Mouse (Mus musculus) kidney, postnatal 0 days (tissue): ENCODE results near the gene Tmem151b. TPM values are rescaled to one million over a fixed set of nuclear protein-coding genes. Genes with fewer than 3 reads are reported as not detected.

Experiments
- ATAC-seq: fragments of 200-750 bp; cut with Nextera tagmentation; replicated peaks from 2 replicates; pipeline ENCODE4 v1.8.0; 2017; ENCODE audit warnings: low read depth, moderate number of reproducible peaks, moderate TSS enrichment, moderate library complexity; ENCODE audit not compliant: low FRiP score
- DNase-seq: peaks from one replicate; pipeline ENCODE4 v3.0.0-alpha.2; 2016; ENCODE audit warnings: low spot score
- H3K27ac ChIP-seq: fragments of 300-500 bp; sonication (generic); 2 replicates; pipeline ENCODE4 v1.5.1; 2014; ENCODE audit warnings: mild to moderate bottlenecking
- H3K27me3 ChIP-seq: fragments of 300-500 bp; sonication (generic); 2 replicates; pipeline ENCODE4 v1.6.1; 2014; ENCODE audit warnings: low read length, mixed read lengths; ENCODE audit not compliant: insufficient read depth
- H3K36me3 ChIP-seq: fragments of 300-500 bp; sonication (generic); 2 replicates; pipeline ENCODE4 v1.6.1; 2014; ENCODE audit warnings: low read length, mixed read lengths; ENCODE audit not compliant: insufficient read depth
- H3K4me1 ChIP-seq: fragments of 300-500 bp; sonication (generic); replicated peaks from 2 replicates; pipeline ENCODE4 v1.6.1; 2014; ENCODE audit warnings: antibody characterized with exemption, low read length, mixed read lengths; ENCODE audit not compliant: insufficient read depth
- H3K4me2 ChIP-seq: fragments of 300-500 bp; sonication (generic); 2 replicates; pipeline ENCODE4 v1.6.1; 2014; ENCODE audit warnings: mild to moderate bottlenecking, low read length, moderate library complexity, mixed read lengths
- H3K4me3 ChIP-seq: fragments of 300-500 bp; sonication (generic); replicated peaks from 2 replicates; pipeline ENCODE4 v1.5.1; 2014; ENCODE audit warnings: low read depth, low read length
- H3K9ac ChIP-seq: fragments of 300-500 bp; sonication (generic); 2 replicates; pipeline ENCODE4 v1.6.1; 2014; ENCODE audit warnings: low read depth, low read length
- H3K9me3 ChIP-seq: fragments of 300-500 bp; sonication (generic); replicated peaks from 2 replicates; pipeline ENCODE4 v1.6.1; 2016; ENCODE audit warnings: low read length, inconsistent platforms, mixed read lengths
- CTCF ChIP-seq: IDR thresholded peaks from 2 replicates; pipeline ENCODE4 v1.5.1; 2016; ENCODE audit warnings: antibody characterized with exemption, low read depth, mild to moderate bottlenecking, moderate library complexity
- WGBS: fragments of 180-500 bp; shearing (Covaris S2); extraction: QIAGEN DNeasy Blood & Tissue Kit; methylation state at CpG from one replicate; pipeline ENCODE4 v1.1.7; 2014; 5-methylcytosine and 5-hydroxymethylcytosine counted together
- polyA plus RNA-seq: library from polyadenylated mRNA; unstranded; fragments of >200 nt; fragmentation: Nextera tagmentation; extraction: Ambion mirVana; gene quantifications from 2 replicates; pipeline ENCODE4 v1.2.1, GENCODE M21; 2015

Gene Tmem151b
- polyA plus RNA-seq, 1 experiment from 2014 or later = 1.5 TPM

- Histone ChIP-seq H3K4me1 (peaks cover 50% of the 10 kb centered on the region), H3K9me3 (no peaks in the 10 kb centered on the region), H3K36me3 (no peaks in the 10 kb centered on the region), H3K9ac (peak overlapping the region; percentile 67), H3K27ac (peak overlapping the region; percentile 31; the same call in 1 of the 2 replicates), H3K4me3 (peak overlapping the region; percentile 57), H3K27me3 (no peaks in the 10 kb centered on the region), H3K4me2 (peak overlapping the region; percentile 98)
- DNase-seq (peak; percentile 83), ATAC-seq (peak; percentile 61)
- TF ChIP-seq CTCF = 0 out of 2 replicates have a peak, but pooled peaks have one; percentile 2
- 1% methylated on average over 55 of the region's 58 CpGs for WGBS
Observed at GRCm38 (mm10) chr17:45594881-45595735, 45.6 kb upstream of the Tmem151b start.

- 0 out of 2 replicates have a peak, but pooled peaks cover 6% of the 10 kb centered on the region for H3K36me3 ChIP-seq
- DNase-seq = no peak
- H3K9ac ChIP-seq = 0 out of 2 replicates have a peak overlapping the region, but pooled peaks have one; percentile 37
- H3K27me3 ChIP-seq = no peaks in the 10 kb centered on the region
- no peaks in the 10 kb centered on the region for H3K9me3 ChIP-seq
- TF ChIP-seq CTCF = no peak
- no peak overlapping the region for H3K27ac ChIP-seq
- peak overlapping the region; percentile 98 for H3K4me2 ChIP-seq
- no peak for ATAC-seq
- H3K4me1 ChIP-seq = peaks cover 47% of the 10 kb centered on the region
- 43% methylated on average over 8 of the region's 8 CpGs for WGBS
- H3K4me3 ChIP-seq = peak overlapping the region; percentile 57
Observed at GRCm38 (mm10) chr17:45594195-45594594, 44.7 kb upstream of the Tmem151b start.

GRCm38 (mm10) chr17:45593479-45593878 is 44.0 kb upstream of the Tmem151b start:
- Histone ChIP-seq H3K9ac (peak overlapping the region; percentile 28), H3K4me1 (peaks cover 46% of the 10 kb centered on the region), H3K27me3 (no peaks in the 10 kb centered on the region), H3K9me3 (no peaks in the 10 kb centered on the region), H3K4me2 (peak overlapping the region; percentile 98), H3K4me3 (0 out of 2 replicates have a peak overlapping the region, but pooled peaks have one; percentile 4), H3K27ac (peak overlapping the region; percentile 70; the same call in 1 of the 2 replicates), H3K36me3 (0 out of 2 replicates have a peak, but pooled peaks cover 6% of the 10 kb centered on the region)
- DNase-seq (no peak), ATAC-seq (no peak)
- 47% methylated on average over 8 of the region's 8 CpGs for WGBS
- peak; percentile 42; the same call in 1 of the 2 replicates for TF ChIP-seq CTCF

- peaks cover 46% of the 10 kb centered on the region for H3K4me1 ChIP-seq
- 0 out of 2 replicates have a peak, but pooled peaks cover 6% of the 10 kb centered on the region for H3K36me3 ChIP-seq
- peak overlapping the region; percentile 70 for H3K27ac ChIP-seq
- H3K9me3 ChIP-seq = no peaks in the 10 kb centered on the region
- H3K27me3 ChIP-seq = no peaks in the 10 kb centered on the region
- WGBS = 47% methylated on average over 8 of the region's 8 CpGs
- TF ChIP-seq CTCF = no peak
- DNase-seq = peak; percentile 64
- H3K9ac ChIP-seq = peak overlapping the region; percentile 28
- H3K4me2 ChIP-seq = peak overlapping the region; percentile 98
- 0 out of 2 replicates have a peak overlapping the region, but pooled peaks have one; percentile 4 for H3K4me3 ChIP-seq
- ATAC-seq = no peak
Observed at GRCm38 (mm10) chr17:45592606-45593431, 43.3 kb upstream of the Tmem151b start.

- Histone ChIP-seq H3K4me3 (no peak overlapping the region), H3K27me3 (no peaks in the 10 kb centered on the region), H3K27ac (peak overlapping the region; percentile 70), H3K36me3 (0 out of 2 replicates have a peak, but pooled peaks cover 6% of the 10 kb centered on the region), H3K9ac (peak overlapping the region; percentile 28; the same call in 1 of the 2 replicates), H3K4me2 (peak overlapping the region; percentile 98), H3K9me3 (no peaks in the 10 kb centered on the region), H3K4me1 (peaks cover 46% of the 10 kb centered on the region)
- DNase-seq (no peak), ATAC-seq (no peak; the same call in 1 of the 2 replicates)
- TF ChIP-seq CTCF = no peak
- 32% methylated on average over 16 of the region's 16 CpGs for WGBS
Observed at GRCm38 (mm10) chr17:45591701-45592605, 42.5 kb upstream of the Tmem151b start.
